Mouse (Mus musculus) hindbrain, postnatal 0 days (tissue): ENCODE measurements at regions not wholly inside any gene's neighbourhood (a gene's known extent, or its start where the extent isn't known, plus 50 kb on each side); places are given as distances from the start of the nearest gene placed in this dataset.
A peak's percentile ranks its signal among the peaks of the same experiment; 100 is the strongest.

ENCODE experiments used
- ATAC-seq: fragments of 200-750 bp; cut with Nextera tagmentation; 2 replicates; pipeline ENCODE4 v1.8.0; 2017; ENCODE audit warnings: mild to moderate bottlenecking, moderate TSS enrichment, moderate library complexity
- DNase-seq: peaks from one replicate; pipeline ENCODE4 v3.0.0-alpha.2; 2015; ENCODE audit warnings: low spot score
- H3K27ac ChIP-seq: fragments of 300-500 bp; sonication (generic); 2 replicates; pipeline ENCODE4 v1.5.1; 2014; ENCODE audit warnings: mild to moderate bottlenecking
- H3K27me3 ChIP-seq: fragments of 300-500 bp; sonication (generic); 2 replicates; pipeline ENCODE4 v1.6.1; 2014; ENCODE audit warnings: low read length, mixed read lengths; ENCODE audit not compliant: insufficient read depth
- H3K36me3 ChIP-seq: fragments of 300-500 bp; sonication (generic); 2 replicates; pipeline ENCODE4 v1.6.1; 2014; ENCODE audit warnings: low read length, mixed read lengths; ENCODE audit not compliant: insufficient read depth
- H3K4me1 ChIP-seq: fragments of 300-500 bp; sonication (generic); 2 replicates; pipeline ENCODE4 v1.6.1; 2014; ENCODE audit warnings: antibody characterized with exemption, low read length, mixed read lengths; ENCODE audit not compliant: insufficient read depth
- H3K4me2 ChIP-seq: fragments of 300-500 bp; sonication (generic); 2 replicates; pipeline ENCODE4 v1.6.1; 2014; ENCODE audit warnings: low read depth, mild to moderate bottlenecking, low read length, moderate library complexity, mixed read lengths
- H3K4me3 ChIP-seq: fragments of 300-500 bp; sonication (generic); 2 replicates; pipeline ENCODE4 v1.5.1; 2014; ENCODE audit warnings: low read length
- H3K9ac ChIP-seq: fragments of 300-500 bp; sonication (generic); replicated peaks from 2 replicates; pipeline ENCODE4 v1.6.1; 2014; ENCODE audit warnings: mild to moderate bottlenecking, low read length, moderate library complexity, mixed read lengths
- H3K9me3 ChIP-seq: fragments of 300-500 bp; sonication (generic); 2 replicates; pipeline ENCODE4 v1.6.1; 2016; ENCODE audit warnings: low read length, mixed read lengths
- CTCF ChIP-seq: IDR thresholded peaks from 2 replicates; pipeline ENCODE4 v1.5.1; 2016; ENCODE audit warnings: antibody characterized with exemption, control low read depth, low read depth
- WGBS: fragments of 180-500 bp; shearing (Covaris S2); extraction: QIAGEN DNeasy Blood & Tissue Kit; methylation state at CpG from one replicate; pipeline ENCODE4 v1.1.7; 2014; 5-methylcytosine and 5-hydroxymethylcytosine counted together

DNA sequence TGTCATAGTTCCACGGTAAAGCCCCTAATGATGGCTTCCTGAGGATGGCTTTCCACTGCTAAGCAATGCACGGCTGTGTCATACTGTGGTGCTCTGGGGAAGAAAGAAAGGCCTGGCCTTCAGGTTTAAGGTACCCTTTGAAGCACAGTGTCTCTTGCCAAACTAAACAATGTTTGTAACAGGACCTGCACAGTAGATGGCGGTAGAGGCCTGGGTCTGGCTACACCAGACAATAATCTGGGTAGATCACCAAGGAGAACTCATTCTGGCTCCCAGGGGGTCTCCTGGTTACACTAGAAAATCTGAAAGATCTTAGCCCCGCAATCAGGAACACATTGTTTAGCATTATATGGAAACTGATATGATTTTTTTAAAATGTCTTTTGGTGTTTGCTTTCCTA, 276.4 kb downstream of the Drd1 start:
- whole genome bisulfite sequencing = 43% methylated on average over 4 of the region's 4 CpGs
- no peak overlapping the region for H3K4me3 ChIP-seq
- peak; percentile 57; the same call in 1 of the 2 replicates for ATAC-seq

DNA sequence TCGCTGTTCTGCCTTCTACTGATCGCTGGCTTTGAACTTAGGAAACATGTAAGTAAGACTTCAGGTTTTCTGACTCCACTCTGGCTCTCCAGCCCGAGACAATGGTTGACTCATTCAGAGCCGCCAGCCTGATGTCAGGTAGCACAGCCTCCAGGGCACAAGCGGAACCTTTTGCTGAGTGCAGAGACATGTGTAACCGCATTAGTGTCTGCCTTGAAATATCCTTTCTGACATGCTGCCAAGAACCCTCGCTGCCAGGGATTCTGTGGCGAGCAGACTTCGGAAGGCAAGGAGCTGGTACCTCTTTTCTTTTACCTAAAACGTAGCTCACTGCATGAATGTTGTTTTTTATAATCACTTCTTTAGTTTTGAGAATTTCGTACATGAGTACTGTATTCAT, 279.1 kb downstream of the Drd1 start:
- no peaks in the 10 kb centered on the region for H3K36me3 ChIP-seq
- DNase-seq (peak; percentile 40), ATAC-seq (no peak)
- 65% methylated on average over 11 of the region's 11 CpGs for whole genome bisulfite sequencing
- no peaks in the 10 kb centered on the region for H3K4me1 ChIP-seq
- no peaks in the 10 kb centered on the region for H3K9me3 ChIP-seq
- no peak overlapping the region for H3K27ac ChIP-seq
- no peak for TF ChIP-seq CTCF
- no peak overlapping the region for H3K4me3 ChIP-seq
- H3K9ac ChIP-seq = no peak overlapping the region
- no peak overlapping the region for H3K4me2 ChIP-seq
- H3K27me3 ChIP-seq = no peaks in the 10 kb centered on the region

More for the DNA sequence above, 276.4 kb downstream of the Drd1 start:
- no peaks in the 10 kb centered on the region for H3K9me3 ChIP-seq
- H3K36me3 ChIP-seq = no peaks in the 10 kb centered on the region
- DNase-seq = peak; percentile 90
- H3K4me1 ChIP-seq = no peaks in the 10 kb centered on the region
- no peak overlapping the region for H3K9ac ChIP-seq
- peak; percentile 85 for TF ChIP-seq CTCF
- no peaks in the 10 kb centered on the region for H3K27me3 ChIP-seq
- H3K27ac ChIP-seq = no peak overlapping the region
- no peak overlapping the region for H3K4me2 ChIP-seq

GRCm38 (mm10) chr13:53775687-53776086, 279.8 kb downstream of the Drd1 start:
- 46% methylated on average over 5 of the region's 5 CpGs for WGBS
- peak; percentile 56; the same call in 1 of the 2 replicates for ATAC-seq
- Histone ChIP-seq H3K27me3 (no peaks in the 10 kb centered on the region), H3K4me1 (no peaks in the 10 kb centered on the region), H3K4me3 (no peak overlapping the region), H3K36me3 (no peaks in the 10 kb centered on the region), H3K9me3 (no peaks in the 10 kb centered on the region), H3K4me2 (no peak overlapping the region), H3K9ac (no peak overlapping the region), H3K27ac (no peak overlapping the region)
- peak; percentile 73 for TF ChIP-seq CTCF
- DNase-seq = peak; percentile 80

GRCm38 (mm10) chr13:53764613-53765243, 290.8 kb downstream of the Drd1 start:
- 24% methylated on average over 13 of the region's 13 CpGs for WGBS
- DNase-seq = peak; percentile 90
- no peaks in the 10 kb centered on the region for H3K27me3 ChIP-seq
- H3K9me3 ChIP-seq = no peaks in the 10 kb centered on the region
- no peaks in the 10 kb centered on the region for H3K4me1 ChIP-seq
- ATAC-seq = peak; percentile 78
- TF ChIP-seq CTCF = peak; percentile 97
- no peak overlapping the region for H3K9ac ChIP-seq
- H3K4me3 ChIP-seq = no peak overlapping the region
- H3K4me2 ChIP-seq = no peak overlapping the region
- H3K27ac ChIP-seq = no peak overlapping the region
- H3K36me3 ChIP-seq = no peaks in the 10 kb centered on the region

DNA sequence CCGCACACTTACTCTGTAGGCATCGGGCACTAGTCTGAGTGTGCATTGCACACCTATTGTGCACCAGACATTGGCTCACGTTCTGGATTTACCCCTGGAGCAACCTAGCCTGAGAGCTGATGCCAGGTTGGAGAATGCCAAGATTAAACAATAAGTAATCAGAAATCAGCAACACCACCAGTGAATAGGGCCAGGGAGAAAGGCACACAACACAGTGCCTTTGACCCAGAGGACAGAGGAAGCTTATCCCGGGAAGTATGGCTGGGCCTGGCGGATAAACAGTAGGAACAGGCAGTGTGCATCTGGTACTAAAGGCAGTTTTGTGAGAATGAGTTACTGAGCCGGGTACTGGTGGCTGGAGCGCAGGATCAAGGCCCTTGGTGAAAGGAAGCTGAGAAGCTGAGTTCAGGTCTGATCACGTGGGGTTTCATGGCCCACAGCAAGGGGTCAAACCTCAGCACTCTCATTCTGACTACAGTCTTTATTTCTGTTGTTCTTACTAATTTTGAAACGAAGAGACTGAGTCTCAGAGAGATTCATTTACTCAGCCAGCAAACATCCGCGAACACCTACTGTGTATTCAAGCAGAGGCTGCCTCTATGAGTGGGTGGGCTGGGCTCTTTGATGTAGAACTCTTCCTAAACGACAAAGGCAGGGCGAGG, 284.8 kb upstream of the Msx2 start:
- Histone ChIP-seq H3K9ac (no peak overlapping the region), H3K9me3 (no peaks in the 10 kb centered on the region), H3K4me1 (no peaks in the 10 kb centered on the region), H3K27me3 (no peaks in the 10 kb centered on the region), H3K4me3 (no peak overlapping the region), H3K4me2 (no peak overlapping the region), H3K36me3 (no peaks in the 10 kb centered on the region), H3K27ac (no peak overlapping the region)
- TF ChIP-seq CTCF = no peak
- no peak for ATAC-seq
- DNase-seq = no peak
- 60% methylated on average over 13 of the region's 13 CpGs for WGBS

GRCm38 (mm10) chr13:53756970-53757530, 284.2 kb upstream of the Msx2 start:
- H3K4me3 ChIP-seq = no peak overlapping the region
- H3K4me2 ChIP-seq = no peak overlapping the region
- H3K27me3 ChIP-seq = no peaks in the 10 kb centered on the region
- H3K9me3 ChIP-seq = no peaks in the 10 kb centered on the region
- H3K36me3 ChIP-seq = no peaks in the 10 kb centered on the region
- whole genome bisulfite sequencing = 37% methylated on average over 13 of the region's 13 CpGs
- H3K27ac ChIP-seq = no peak overlapping the region
- no peaks in the 10 kb centered on the region for H3K4me1 ChIP-seq
- TF ChIP-seq CTCF = no peak
- ATAC-seq = no peak
- no peak for DNase-seq
- H3K9ac ChIP-seq = no peak overlapping the region
